Mouse (Mus musculus): ENCODE data around the gene Gm26558. TPM values are rescaled to one million over a fixed set of nuclear protein-coding genes. Genes with fewer than 3 reads are reported as not detected.

Gene Gm26558
- polyA plus RNA-seq, 1 experiment from 2014 or later = 5.0 TPM

DNA sequence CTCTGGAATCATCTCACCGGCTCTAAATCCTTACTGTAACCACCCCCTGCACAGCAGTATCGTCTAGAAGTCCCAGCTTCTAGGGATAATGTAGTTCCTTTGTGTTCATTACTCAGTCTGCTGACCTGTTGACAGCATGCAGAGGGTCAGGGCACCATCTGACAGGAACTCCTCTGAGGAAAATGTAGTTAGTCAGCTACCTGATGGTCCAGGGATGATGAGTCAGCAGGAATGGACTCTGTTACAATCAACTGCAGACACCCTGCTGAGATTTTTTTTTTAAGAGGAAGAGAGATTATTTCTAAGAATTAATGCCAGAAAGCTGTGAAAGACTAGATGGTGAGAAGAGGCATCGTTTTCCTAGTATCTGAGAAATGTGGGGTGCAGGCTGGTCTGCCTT lies 45.3 kb downstream of the Gm26558 start:
- 72% methylated on average over 3 of the region's 3 CpGs for WGBS
- ATAC-seq (ENCODE audit: low FRiP score, low TSS enrichment) = no peak
- no peaks in the 10 kb centered on the region for H3K27me3 ChIP-seq (ENCODE audit: control insufficient read depth, insufficient read depth, low read length)
- no peak overlapping the region for H3K4me2 ChIP-seq (replicated peaks; ENCODE audit: low read depth, low read length)
- H3K27ac ChIP-seq (ENCODE audit: low read depth, low read length) = no peak overlapping the region
- no peak overlapping the region for H3K9ac ChIP-seq (ENCODE audit: low read depth, low read length)
- no peak overlapping the region for H3K4me3 ChIP-seq (ENCODE audit: low read length)
- H3K9me3 ChIP-seq (ENCODE audit: control insufficient read depth, low read length) = no peaks in the 10 kb centered on the region
- no peaks in the 10 kb centered on the region for H3K4me1 ChIP-seq (ENCODE audit: control insufficient read depth, insufficient read depth, low read length)
- H3K36me3 ChIP-seq (ENCODE audit: control insufficient read depth, insufficient read depth, low read length) = no peaks in the 10 kb centered on the region

DNA sequence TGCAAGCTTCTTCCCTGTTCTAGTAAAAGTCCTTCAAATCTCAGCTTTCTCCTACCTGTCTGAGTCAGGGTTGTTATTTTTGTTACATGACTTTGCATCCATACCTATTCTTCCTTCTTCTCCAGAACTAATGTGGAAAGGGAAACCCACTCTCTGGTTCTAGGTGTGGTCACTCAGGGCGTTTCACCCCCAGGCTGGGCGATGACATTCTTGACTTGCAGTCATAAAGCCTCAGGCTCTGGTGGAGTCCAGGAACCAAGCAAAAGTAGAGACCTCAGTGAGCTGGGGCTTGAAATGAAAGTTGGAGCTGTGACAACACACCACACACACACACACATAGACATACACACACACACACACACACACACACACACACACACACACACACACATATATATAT lies 45.8 kb downstream of the Gm26558 start:
- Histone ChIP-seq H3K4me3 (ENCODE audit: low read length) (no peak overlapping the region), H3K27ac (ENCODE audit: low read depth, low read length) (no peak overlapping the region), H3K4me2 (replicated peaks; ENCODE audit: low read depth, low read length) (no peak overlapping the region), H3K9me3 (ENCODE audit: control insufficient read depth, low read length) (no peaks in the 10 kb centered on the region), H3K36me3 (ENCODE audit: control insufficient read depth, insufficient read depth, low read length) (no peaks in the 10 kb centered on the region), H3K4me1 (ENCODE audit: control insufficient read depth, insufficient read depth, low read length) (no peaks in the 10 kb centered on the region), H3K9ac (ENCODE audit: low read depth, low read length) (no peak overlapping the region), H3K27me3 (ENCODE audit: control insufficient read depth, insufficient read depth, low read length) (no peaks in the 10 kb centered on the region)
- WGBS = 72% methylated on average over 2 of the region's 2 CpGs
- ATAC-seq (ENCODE audit: low FRiP score, low TSS enrichment) = no peak

DNA sequence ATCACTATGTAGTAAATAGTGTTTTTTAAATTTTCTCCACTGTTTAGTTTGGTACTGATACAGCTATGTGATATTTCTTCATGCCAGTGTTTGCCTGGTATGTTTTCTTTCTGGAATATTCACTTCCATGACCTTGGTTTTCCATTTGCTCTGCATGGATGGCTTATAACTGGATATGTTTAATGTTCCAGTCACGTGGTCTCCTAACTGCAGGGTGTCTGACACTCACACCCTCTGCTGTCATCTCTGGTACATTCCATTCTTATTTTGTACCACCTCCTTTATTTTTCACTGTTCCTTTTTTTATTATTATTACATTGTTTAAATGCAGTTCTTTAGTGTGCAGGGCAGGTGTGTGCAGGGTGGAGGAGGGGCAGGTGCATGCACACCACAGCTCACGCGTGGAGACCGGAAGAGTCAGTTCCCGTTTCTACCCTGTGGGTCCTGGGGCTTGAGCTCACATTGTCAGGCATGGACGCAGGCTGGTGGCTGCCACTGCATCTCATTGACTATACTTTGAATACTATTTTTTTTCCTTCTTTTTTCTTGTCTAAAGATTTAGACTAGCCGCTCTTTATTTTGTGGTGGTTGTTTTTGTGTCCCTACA lies 47.1 kb downstream of the Gm26558 start:
- WGBS = 80% methylated on average over 7 of the region's 7 CpGs
- no peak overlapping the region for H3K27ac ChIP-seq (ENCODE audit: low read depth, low read length)

More for the DNA sequence above, 47.1 kb downstream of the Gm26558 start:
- Histone ChIP-seq H3K4me3 (ENCODE audit: low read length) (no peak overlapping the region), H3K27me3 (ENCODE audit: control insufficient read depth, insufficient read depth, low read length) (no peaks in the 10 kb centered on the region), H3K4me1 (ENCODE audit: control insufficient read depth, insufficient read depth, low read length) (no peaks in the 10 kb centered on the region), H3K9me3 (ENCODE audit: control insufficient read depth, low read length) (no peaks in the 10 kb centered on the region), H3K4me2 (replicated peaks; ENCODE audit: low read depth, low read length) (no peak overlapping the region), H3K9ac (ENCODE audit: low read depth, low read length) (no peak overlapping the region), H3K36me3 (ENCODE audit: control insufficient read depth, insufficient read depth, low read length) (no peaks in the 10 kb centered on the region)
- no peak for ATAC-seq (ENCODE audit: low FRiP score, low TSS enrichment)

Other genes with a start within 250 kb of the Gm26558 start
- 3.3 and 3.9 TPM in 2 replicates for gene Sp5, start 187.2 kb downstream of the Gm26558 start, polyA plus RNA-seq (2014; fragmentation: Nextera tagmentation; extraction: Ambion mirVana)
- gene Erich2, start 153.3 kb downstream of the Gm26558 start, polyA plus RNA-seq (2014; fragmentation: Nextera tagmentation; extraction: Ambion mirVana) = 2.2 and 3.4 TPM in 2 replicates
- gene Gad1, start 109.0 kb downstream of the Gm26558 start, polyA plus RNA-seq (2014; fragmentation: Nextera tagmentation; extraction: Ambion mirVana) = 0.18 TPM in 1 of 2 replicates, not detected in the other
- gene Gorasp2, start 532 bp downstream of the Gm26558 start, polyA plus RNA-seq (2014; fragmentation: Nextera tagmentation; extraction: Ambion mirVana) = 131 and 185 TPM in 2 replicates
- gene Tlk1, start 163.6 kb upstream of the Gm26558 start, polyA plus RNA-seq (2014; fragmentation: Nextera tagmentation; extraction: Ambion mirVana) = 29.2 and 37.4 TPM in 2 replicates